Mouse (Mus musculus): ENCODE measurements around the gene Fbrsl1. TPM values are rescaled to one million over a fixed set of nuclear protein-coding genes. Genes with fewer than 3 reads are reported as not detected.
"Not testable (repeated sequence)": the region's sequence is repeated elsewhere in the genome, so short reads cannot be mapped to it uniquely, and the experiment has no call there.

Fbrsl1 gene
- total RNA-seq, 2 experiments from 2014 or later = 9.8 to 37.6 TPM

- no peak for ATAC-seq (replicated peaks; ENCODE audit: low FRiP score, low TSS enrichment, poor library complexity, severe bottlenecking)
These were observed 14.3 kb upstream of the Fbrsl1 start for GRCm38 (mm10) chr5:110462646-110463045.

GRCm38 (mm10) chr5:110458936-110459335 is 10.6 kb upstream of the Fbrsl1 start:
- peak; percentile 41; the same call in 1 of the 2 replicates for ATAC-seq (replicated peaks; ENCODE audit: low FRiP score, low TSS enrichment, poor library complexity, severe bottlenecking)

- ATAC-seq (replicated peaks; ENCODE audit: low FRiP score, low TSS enrichment, poor library complexity, severe bottlenecking) = no peak
These were observed 7.0 kb upstream of the Fbrsl1 start for GRCm38 (mm10) chr5:110455272-110455671.

GRCm38 (mm10) chr5:110449294-110449693 is 991 bp upstream of the Fbrsl1 start:
- ATAC-seq (replicated peaks; ENCODE audit: low FRiP score, low TSS enrichment, poor library complexity, severe bottlenecking) = no peak

GRCm38 (mm10) chr5:110447720-110448435 is 425 bp downstream of the Fbrsl1 start:
- ATAC-seq (replicated peaks; ENCODE audit: low FRiP score, low TSS enrichment, poor library complexity, severe bottlenecking) = 0 out of 2 replicates have a peak, but pooled peaks have one; percentile 3

- no peak for ATAC-seq (replicated peaks; ENCODE audit: low FRiP score, low TSS enrichment, poor library complexity, severe bottlenecking)
These were observed 3.8 kb downstream of the Fbrsl1 start for GRCm38 (mm10) chr5:110444509-110444908.

GRCm38 (mm10) chr5:110442966-110443590 is 5.2 kb downstream of the Fbrsl1 start:
- ATAC-seq (replicated peaks; ENCODE audit: low FRiP score, low TSS enrichment, poor library complexity, severe bottlenecking) = no peak

GRCm38 (mm10) chr5:110439565-110440310 is 8.6 kb downstream of the Fbrsl1 start:
- no peak for ATAC-seq (replicated peaks; ENCODE audit: low FRiP score, low TSS enrichment, poor library complexity, severe bottlenecking)

GRCm38 (mm10) chr5:110438591-110438990 is 9.7 kb downstream of the Fbrsl1 start:
- no peak for ATAC-seq (replicated peaks; ENCODE audit: low FRiP score, low TSS enrichment, poor library complexity, severe bottlenecking)

- no peak for ATAC-seq (replicated peaks; ENCODE audit: low FRiP score, low TSS enrichment, poor library complexity, severe bottlenecking)
These were observed 10.6 kb downstream of the Fbrsl1 start for GRCm38 (mm10) chr5:110437632-110438261.

- not testable (repeated sequence) for ATAC-seq (replicated peaks; ENCODE audit: low FRiP score, low TSS enrichment, poor library complexity, severe bottlenecking)
These were observed 12.1 kb downstream of the Fbrsl1 start for GRCm38 (mm10) chr5:110436166-110436565.

GRCm38 (mm10) chr5:110434816-110435215 is 13.5 kb downstream of the Fbrsl1 start:
- ATAC-seq (replicated peaks; ENCODE audit: low FRiP score, low TSS enrichment, poor library complexity, severe bottlenecking) = peak; percentile 51; the same call in 1 of the 2 replicates

GRCm38 (mm10) chr5:110429045-110429444 is 19.3 kb downstream of the Fbrsl1 start:
- ATAC-seq (replicated peaks; ENCODE audit: low FRiP score, low TSS enrichment, poor library complexity, severe bottlenecking) = peak; percentile 86

GRCm38 (mm10) chr5:110428290-110428689 is 20.0 kb downstream of the Fbrsl1 start:
- no peak for ATAC-seq (replicated peaks; ENCODE audit: low FRiP score, low TSS enrichment, poor library complexity, severe bottlenecking)

- no peak for ATAC-seq (replicated peaks; ENCODE audit: low FRiP score, low TSS enrichment, poor library complexity, severe bottlenecking)
These were observed 23.1 kb downstream of the Fbrsl1 start for GRCm38 (mm10) chr5:110425187-110425586.

GRCm38 (mm10) chr5:110424204-110424603 is 24.1 kb downstream of the Fbrsl1 start:
- ATAC-seq (replicated peaks; ENCODE audit: low FRiP score, low TSS enrichment, poor library complexity, severe bottlenecking) = no peak

- ATAC-seq (replicated peaks; ENCODE audit: low FRiP score, low TSS enrichment, poor library complexity, severe bottlenecking) = no peak
These were observed 26.9 kb downstream of the Fbrsl1 start for GRCm38 (mm10) chr5:110421393-110421792.

GRCm38 (mm10) chr5:110420950-110421349 is 27.4 kb downstream of the Fbrsl1 start:
- no peak for ATAC-seq (replicated peaks; ENCODE audit: low FRiP score, low TSS enrichment, poor library complexity, severe bottlenecking)

GRCm38 (mm10) chr5:110420201-110420600 is 28.1 kb downstream of the Fbrsl1 start:
- ATAC-seq (replicated peaks; ENCODE audit: low FRiP score, low TSS enrichment, poor library complexity, severe bottlenecking) = no peak

GRCm38 (mm10) chr5:110418523-110418911 is 29.8 kb downstream of the Fbrsl1 start:
- no peak for ATAC-seq (replicated peaks; ENCODE audit: low FRiP score, low TSS enrichment, poor library complexity, severe bottlenecking)

Data from megakaryocyte-erythroid progenitor cell, adult 5-6 weeks (primary cell).